Mouse (Mus musculus) liver, embryonic 16.5 days (tissue): ENCODE data around the gene Hsp90ab1. TPM values are rescaled to one million over a fixed set of nuclear protein-coding genes. Genes with fewer than 3 reads are reported as not detected.

Experiments used
- ATAC-seq: fragments of 200-750 bp; cut with Nextera tagmentation; 2 replicates; pipeline ENCODE4 v1.8.0; 2017; ENCODE audit warnings: low read depth, mild to moderate bottlenecking, moderate number of reproducible peaks, moderate library complexity
- H3K27ac ChIP-seq: fragments of 300-500 bp; sonication (generic); 2 replicates; pipeline ENCODE4 v1.5.1; 2014; ENCODE audit warnings: mild to moderate bottlenecking, low read length
- H3K27me3 ChIP-seq: fragments of 300-500 bp; sonication (generic); 2 replicates; pipeline ENCODE4 v1.6.1; 2014; ENCODE audit warnings: low read depth, low read length, mixed read lengths; ENCODE audit not compliant: control insufficient read depth, insufficient read depth
- H3K36me3 ChIP-seq: fragments of 300-500 bp; sonication (generic); 2 replicates; pipeline ENCODE4 v1.6.1; 2014; ENCODE audit warnings: mild to moderate bottlenecking; ENCODE audit not compliant: control insufficient read depth, insufficient read depth
- H3K4me1 ChIP-seq: fragments of 300-500 bp; sonication (generic); 2 replicates; pipeline ENCODE4 v1.6.1; 2014; ENCODE audit warnings: low read depth, low read length, mixed read lengths; ENCODE audit not compliant: control insufficient read depth
- H3K4me2 ChIP-seq: fragments of 300-500 bp; sonication (generic); 2 replicates; pipeline ENCODE4 v1.6.1; 2014; ENCODE audit warnings: low read depth, low read length, mixed read lengths
- H3K4me3 ChIP-seq: fragments of 300-500 bp; sonication (generic); 2 replicates; pipeline ENCODE4 v1.5.1; 2014; ENCODE audit warnings: low read depth, mild to moderate bottlenecking, low read length
- H3K9ac ChIP-seq: fragments of 300-500 bp; sonication (generic); 2 replicates; pipeline ENCODE4 v1.6.1; 2014; ENCODE audit warnings: low read depth, low read length
- H3K9me3 ChIP-seq: fragments of 300-500 bp; sonication (generic); replicated peaks from 2 replicates; pipeline ENCODE4 v1.6.1; 2016; ENCODE audit warnings: low read length; ENCODE audit not compliant: control insufficient read depth
- WGBS: fragments of 180-500 bp; shearing (Covaris S2); extraction: QIAGEN DNeasy Blood & Tissue Kit; methylation state at CpG from one replicate; pipeline ENCODE4 v1.1.7; 2014; ENCODE audit not compliant: insufficient replicate concordance; 5-methylcytosine and 5-hydroxymethylcytosine counted together
- polyA plus RNA-seq: library from polyadenylated mRNA; unstranded; fragments of >200 nt; fragmentation: Nextera tagmentation; extraction: Ambion mirVana; gene quantifications from 2 replicates; pipeline ENCODE4 v1.2.1, GENCODE M21; 2015

Gene Hsp90ab1
- polyA plus RNA-seq, 1 experiment from 2014 or later = 564 TPM

- Histone ChIP-seq H3K4me2 (no peak overlapping the region), H3K4me1 (peaks cover 23% of the 10 kb centered on the region), H3K9ac (no peak overlapping the region), H3K27ac (no peak overlapping the region), H3K36me3 (peaks cover 50% of the 10 kb centered on the region), H3K9me3 (no peaks in the 10 kb centered on the region), H3K4me3 (no peak overlapping the region), H3K27me3 (no peaks in the 10 kb centered on the region)
- ATAC-seq = no peak
- WGBS = 60% methylated on average over 18 of the region's 18 CpGs
Observed at GRCm38 (mm10) chr17:45566360-45567161, 6.5 kb downstream of the Hsp90ab1 start.

- Histone ChIP-seq H3K36me3 (peaks cover 44% of the 10 kb centered on the region), H3K9ac (no peak overlapping the region), H3K27me3 (no peaks in the 10 kb centered on the region), H3K4me3 (no peak overlapping the region), H3K4me1 (peaks cover 20% of the 10 kb centered on the region), H3K9me3 (no peaks in the 10 kb centered on the region), H3K4me2 (no peak overlapping the region), H3K27ac (no peak overlapping the region)
- 46% methylated on average over 1 of the region's 1 CpGs for WGBS
- no peak for ATAC-seq
Observed at GRCm38 (mm10) chr17:45566031-45566359, 7.1 kb downstream of the Hsp90ab1 start.

- H3K4me3 ChIP-seq = peak overlapping the region; percentile 69
- peaks cover 18% of the 10 kb centered on the region for H3K4me1 ChIP-seq
- peaks cover 35% of the 10 kb centered on the region for H3K36me3 ChIP-seq
- no peak for ATAC-seq
- H3K9ac ChIP-seq = peak overlapping the region; percentile 77; the same call in 1 of the 2 replicates
- H3K9me3 ChIP-seq = no peaks in the 10 kb centered on the region
- WGBS = 92% methylated on average over 11 of the region's 11 CpGs
- H3K27me3 ChIP-seq = no peaks in the 10 kb centered on the region
- no peak overlapping the region for H3K27ac ChIP-seq
- H3K4me2 ChIP-seq = peak overlapping the region; percentile 77
Observed at GRCm38 (mm10) chr17:45565103-45565502, 8.0 kb downstream of the Hsp90ab1 start.

- H3K27me3 ChIP-seq = no peaks in the 10 kb centered on the region
- peak overlapping the region; percentile 39; the same call in 1 of the 2 replicates for H3K27ac ChIP-seq
- no peak for ATAC-seq
- no peaks in the 10 kb centered on the region for H3K9me3 ChIP-seq
- peak overlapping the region; percentile 77 for H3K9ac ChIP-seq
- H3K4me2 ChIP-seq = peak overlapping the region; percentile 77
- H3K4me3 ChIP-seq = peak overlapping the region; percentile 69
- H3K36me3 ChIP-seq = peaks cover 30% of the 10 kb centered on the region
- 18% methylated on average over 18 of the region's 18 CpGs for WGBS
- peaks cover 16% of the 10 kb centered on the region for H3K4me1 ChIP-seq
Observed at GRCm38 (mm10) chr17:45564531-45565084, 8.5 kb downstream of the Hsp90ab1 start.

- H3K27me3 ChIP-seq = no peaks in the 10 kb centered on the region
- WGBS = 0% methylated on average over 46 of the region's 61 CpGs
- peak within 1 kb of the TSS; percentile 69 for H3K4me3 ChIP-seq
- peak within 1 kb of the TSS; percentile 77 for H3K4me2 ChIP-seq
- peak within 1 kb of the TSS; percentile 39; the same call in 1 of the 2 replicates for H3K27ac ChIP-seq
- peak; percentile 86 for ATAC-seq
- H3K9me3 ChIP-seq = no peaks in the 10 kb centered on the region
- H3K4me1 ChIP-seq = peaks cover 16% of the 10 kb centered on the region
- peak within 1 kb of the TSS; percentile 77 for H3K9ac ChIP-seq
- peaks cover 23% of the 10 kb centered on the region for H3K36me3 ChIP-seq
Observed at GRCm38 (mm10) chr17:45563655-45564530, 9.2 kb downstream of the Hsp90ab1 start, which contains the start of gene Slc35b2. Gene Slc35b2, plus strand, starts transcription at chr17:45563874.

- 65% methylated on average over 12 of the region's 12 CpGs for WGBS
- no peak overlapping the region for H3K4me3 ChIP-seq
- ATAC-seq = no peak
- peaks cover 16% of the 10 kb centered on the region for H3K4me1 ChIP-seq
- H3K36me3 ChIP-seq = peaks cover 17% of the 10 kb centered on the region
- no peaks in the 10 kb centered on the region for H3K27me3 ChIP-seq
- H3K4me2 ChIP-seq = no peak overlapping the region
- H3K27ac ChIP-seq = no peak overlapping the region
- H3K9me3 ChIP-seq = no peaks in the 10 kb centered on the region
- no peak overlapping the region for H3K9ac ChIP-seq
Observed at GRCm38 (mm10) chr17:45563216-45563615, 9.9 kb downstream of the Hsp90ab1 start.

- no peak for ATAC-seq
- Histone ChIP-seq H3K4me1 (peaks cover 23% of the 10 kb centered on the region), H3K27ac (no peak overlapping the region), H3K36me3 (no peaks in the 10 kb centered on the region), H3K4me2 (no peak overlapping the region), H3K9ac (no peak overlapping the region), H3K4me3 (no peak overlapping the region), H3K9me3 (no peaks in the 10 kb centered on the region), H3K27me3 (peaks cover 18% of the 10 kb centered on the region)
- WGBS = 74% methylated on average over 15 of the region's 15 CpGs
Observed at GRCm38 (mm10) chr17:45559732-45560525, 13.1 kb downstream of the Hsp90ab1 start.
